Mouse (Mus musculus) bone marrow, adult 2 months (tissue): ENCODE measurements around the gene Avpi1. TPM values are rescaled to one million over a fixed set of nuclear protein-coding genes. Genes with fewer than 3 reads are reported as not detected.

ENCODE experiments used
- H3K27ac ChIP-seq: fragments of 200-500 bp; 2 replicates; pipeline ENCODE4 v1.5.1; 2012; ENCODE audit warnings: low read depth, mild to moderate bottlenecking, control low read depth, inconsistent platforms, low read length; ENCODE audit not compliant: control insufficient read depth, poor library complexity, insufficient read depth
- H3K4me1 ChIP-seq: fragments of 200-500 bp; 2 replicates; pipeline ENCODE4 v1.6.1; 2011; ENCODE audit warnings: low read length; ENCODE audit not compliant: control insufficient read depth, insufficient read depth
- H3K4me3 ChIP-seq: fragments of 200-500 bp; replicated peaks from 2 replicates; pipeline ENCODE3; 2011; ENCODE audit warnings: mild to moderate bottlenecking, low read depth, low read length, control low read depth; ENCODE audit not compliant: control insufficient read depth
- CTCF ChIP-seq: fragments of 200-500 bp; IDR thresholded peaks from 2 replicates; pipeline ENCODE4 v1.5.1; 2011; ENCODE audit warnings: low read length, control low read depth; ENCODE audit not compliant: control insufficient read depth, insufficient read depth
- POLR2A ChIP-seq: fragments of 200-500 bp; IDR thresholded peaks from 2 replicates; pipeline ENCODE4 v1.6.1; 2011; ENCODE audit warnings: low read depth, mild to moderate bottlenecking, control low read depth, low read length, borderline replicate concordance; ENCODE audit not compliant: control insufficient read depth
- WGBS: fragments of 180-500 bp; shearing (Covaris S2); methylation state at CpG from one replicate; pipeline ENCODE4 v1.1.7; 2018; 5-methylcytosine and 5-hydroxymethylcytosine counted together
- polyA plus RNA-seq: library from polyadenylated mRNA; stranded (reverse); fragments of >200 nt; gene quantifications from 2 replicates; pipeline ENCODE4 v1.2.4, GENCODE M21; 2011; ENCODE audit warnings: low replicate concordance; ENCODE audit not compliant: missing spikeins, insufficient read depth, insufficient read length

The Avpi1 gene
- polyA plus RNA-seq, 1 experiment, result 2.9 TPM

DNA sequence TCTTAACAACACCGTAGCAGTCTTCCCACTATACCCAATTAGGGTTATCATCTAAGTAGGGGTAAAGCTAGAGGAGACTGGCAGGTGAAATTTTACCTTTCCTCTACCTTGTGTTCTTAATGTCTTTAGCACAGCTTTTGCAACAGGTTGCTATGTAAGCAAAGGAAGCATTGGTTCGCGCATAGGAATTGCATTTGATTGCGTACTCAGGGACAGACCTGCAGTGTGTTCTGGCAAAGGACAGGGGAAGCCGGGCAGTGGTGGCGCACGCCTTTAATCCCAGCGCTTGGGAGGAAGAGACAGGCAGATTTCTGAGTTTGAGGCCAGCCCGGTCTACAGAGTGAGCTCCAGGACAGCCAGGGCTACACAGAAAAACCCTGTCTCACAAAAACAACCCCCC lies 10.7 kb downstream of the Avpi1 start:
- TF ChIP-seq POLR2A, result no peak
- TF ChIP-seq CTCF, result no peak

DNA sequence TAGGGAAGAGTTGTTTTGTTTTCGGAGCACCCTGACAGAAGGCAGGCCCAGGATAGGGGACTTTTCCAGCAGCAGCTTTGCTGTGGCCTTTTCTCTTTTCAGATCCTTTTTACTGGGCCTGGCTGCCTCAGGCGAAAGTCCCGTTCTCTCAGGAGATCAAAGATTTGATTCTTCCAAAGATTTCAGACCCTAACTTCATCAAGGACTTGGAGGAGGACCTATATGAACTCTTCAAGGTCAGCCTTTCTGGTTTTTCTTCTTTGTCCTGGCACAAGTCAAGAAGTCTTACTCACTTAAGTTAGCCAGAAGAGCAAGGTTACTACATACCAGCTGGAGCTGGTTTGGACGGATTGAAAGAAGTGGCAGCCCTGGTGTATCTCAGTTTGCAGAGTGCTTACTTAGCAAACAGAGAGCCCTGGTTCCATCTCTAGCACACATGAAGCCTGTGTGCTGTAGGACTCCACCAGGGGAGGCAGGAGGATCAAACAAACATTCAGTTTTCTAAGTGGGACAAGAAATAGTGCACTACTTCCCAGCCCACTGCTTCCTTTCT lies 13.0 kb downstream of the Avpi1 start:
- TF ChIP-seq POLR2A (no peak), CTCF (no peak)
- H3K4me1 ChIP-seq, result no peaks in the 10 kb centered on the region
- H3K4me3 ChIP-seq, result no peak overlapping the region
- H3K27ac ChIP-seq, result no peak overlapping the region
- WGBS, result 79% methylated on average over 4 of the region's 4 CpGs

More for the DNA sequence above, 10.7 kb downstream of the Avpi1 start:
- no peak overlapping the region for H3K27ac ChIP-seq
- whole genome bisulfite sequencing, result 81% methylated on average over 9 of the region's 9 CpGs
- H3K4me1 ChIP-seq, result no peaks in the 10 kb centered on the region
- no peak overlapping the region for H3K4me3 ChIP-seq

DNA sequence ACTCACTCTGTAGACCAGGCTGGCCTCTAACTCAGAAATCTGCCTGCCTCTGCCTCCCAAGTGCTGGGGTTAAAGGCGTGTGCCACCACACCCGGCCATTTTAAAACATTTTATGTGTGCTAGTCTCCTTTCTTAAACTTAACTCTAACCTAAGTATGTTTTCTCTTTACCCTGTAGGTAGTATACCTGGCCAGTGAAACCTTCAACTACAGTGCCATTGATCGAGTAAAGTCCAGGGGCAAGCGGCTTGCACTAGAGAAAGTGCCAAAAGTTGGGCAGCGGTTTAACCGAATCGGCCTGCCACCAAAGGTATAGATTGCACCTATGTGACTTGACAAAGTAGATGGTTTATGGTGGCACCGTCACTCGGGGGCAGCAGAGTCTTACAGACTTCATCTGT lies 24.2 kb downstream of the Avpi1 start:
- H3K4me1 ChIP-seq, result no peaks in the 10 kb centered on the region
- TF ChIP-seq POLR2A (no peak), CTCF (0 out of 2 replicates have a peak, but pooled peaks have one; percentile 14)
- no peak overlapping the region for H3K27ac ChIP-seq
- 88% methylated on average over 9 of the region's 9 CpGs for WGBS
- H3K4me3 ChIP-seq, result no peak overlapping the region

DNA sequence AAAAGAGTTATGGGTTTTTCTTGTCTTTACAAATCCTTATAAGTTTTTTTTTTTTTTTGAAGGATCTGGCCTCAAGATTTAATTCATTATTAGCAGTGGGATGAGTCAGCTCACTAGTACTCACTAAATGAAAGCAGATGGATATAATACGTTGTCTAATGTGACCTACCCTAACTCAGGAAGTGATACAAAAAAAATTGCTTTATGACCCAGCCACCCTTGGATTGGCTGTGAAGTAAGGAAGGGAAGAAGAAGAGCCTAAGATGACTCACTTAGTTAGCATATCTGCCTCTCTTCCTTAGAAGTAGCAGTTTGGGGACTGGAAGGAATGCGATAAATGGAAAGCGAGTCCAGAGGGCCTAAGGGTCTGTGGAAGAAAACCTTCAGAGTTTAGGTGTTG lies 29.5 kb downstream of the Avpi1 start:
- 83% methylated on average over 3 of the region's 3 CpGs for WGBS
- TF ChIP-seq CTCF, result no peak
- TF ChIP-seq POLR2A, result no peak
- H3K27ac ChIP-seq, result no peak overlapping the region

DNA sequence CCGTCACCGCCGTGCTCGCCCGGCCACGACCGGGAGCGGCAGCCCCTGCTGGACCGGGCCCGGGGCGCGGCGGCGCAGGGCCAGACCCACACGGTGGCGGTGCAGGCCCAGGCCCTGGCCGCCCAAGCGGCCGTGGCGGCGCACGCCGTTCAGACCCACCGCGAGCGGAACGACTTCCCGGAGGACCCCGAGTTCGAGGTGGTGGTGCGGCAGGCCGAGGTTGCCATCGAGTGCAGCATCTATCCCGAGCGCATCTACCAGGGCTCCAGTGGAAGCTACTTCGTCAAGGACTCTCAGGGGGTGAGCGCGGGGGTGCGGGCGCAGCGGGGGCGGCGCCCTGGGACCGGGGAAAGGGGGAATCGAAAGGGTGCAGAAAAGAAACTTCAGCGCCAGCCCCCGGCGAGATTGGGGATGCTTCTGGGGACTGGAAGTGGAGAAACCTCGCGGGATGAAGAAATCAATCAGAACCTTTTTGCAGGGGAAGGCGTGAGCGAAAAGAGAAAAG lies 38.2 kb downstream of the Avpi1 start:
- Histone ChIP-seq H3K4me1 (peaks cover 3% of the 10 kb centered on the region; the same call in 1 of the 2 replicates), H3K27ac (peak overlapping the region; percentile 92), H3K4me3 (peak overlapping the region; percentile 88)
- no peak for TF ChIP-seq CTCF
- TF ChIP-seq POLR2A, result no peak
- under 1% methylated on average over 52 of the region's 52 CpGs for WGBS

More for the DNA sequence above, 29.5 kb downstream of the Avpi1 start:
- H3K4me1 ChIP-seq, result no peaks in the 10 kb centered on the region
- no peak overlapping the region for H3K4me3 ChIP-seq

DNA sequence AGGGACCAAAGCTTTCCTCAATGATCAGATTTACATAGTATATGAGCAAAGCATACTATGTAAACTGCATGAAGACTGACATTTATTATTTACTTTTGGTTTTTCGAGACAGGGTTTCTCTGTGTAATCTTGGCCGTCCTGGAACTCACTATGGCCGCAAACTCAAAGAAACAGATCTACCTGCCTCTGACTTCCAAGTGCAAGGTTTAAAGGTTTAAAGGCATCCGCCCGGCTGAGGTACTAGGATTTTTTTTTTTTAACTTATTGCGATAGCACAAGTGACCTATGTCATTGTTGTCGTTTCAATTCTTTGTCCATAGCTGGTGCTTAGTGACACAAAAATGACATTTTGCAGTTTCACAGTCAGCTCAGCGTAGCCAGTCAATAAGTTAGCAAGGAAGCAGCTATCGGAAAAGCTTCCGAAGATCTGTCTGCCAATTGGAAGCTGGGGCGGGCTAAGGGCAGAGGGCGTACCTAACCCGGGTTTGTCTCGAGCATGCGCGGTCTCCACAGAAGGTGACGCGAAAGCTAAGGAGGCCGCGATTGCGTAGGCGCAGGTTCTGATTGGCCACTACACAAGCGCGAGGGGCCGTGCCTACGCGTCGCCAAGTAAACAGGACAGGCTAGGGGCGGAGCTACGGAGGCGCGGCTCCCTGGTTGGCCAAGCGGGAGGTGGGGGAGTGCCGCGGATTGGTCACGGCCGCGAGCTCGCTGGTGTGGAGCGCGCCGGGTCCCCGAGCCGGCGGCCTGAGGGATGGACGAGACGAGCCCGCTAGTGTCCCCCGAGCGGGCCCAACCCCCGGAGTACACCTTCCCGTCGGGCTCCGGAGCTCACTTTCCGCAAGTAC lies 38.9 kb downstream of the Avpi1 start, which contains the start of gene Pi4k2a:
Gene Pi4k2a (plus strand): TSS at position 723 of the 848 bp plus-strand sequence.
- peak within 1 kb of the TSS; percentile 92 for H3K27ac ChIP-seq

DNA sequence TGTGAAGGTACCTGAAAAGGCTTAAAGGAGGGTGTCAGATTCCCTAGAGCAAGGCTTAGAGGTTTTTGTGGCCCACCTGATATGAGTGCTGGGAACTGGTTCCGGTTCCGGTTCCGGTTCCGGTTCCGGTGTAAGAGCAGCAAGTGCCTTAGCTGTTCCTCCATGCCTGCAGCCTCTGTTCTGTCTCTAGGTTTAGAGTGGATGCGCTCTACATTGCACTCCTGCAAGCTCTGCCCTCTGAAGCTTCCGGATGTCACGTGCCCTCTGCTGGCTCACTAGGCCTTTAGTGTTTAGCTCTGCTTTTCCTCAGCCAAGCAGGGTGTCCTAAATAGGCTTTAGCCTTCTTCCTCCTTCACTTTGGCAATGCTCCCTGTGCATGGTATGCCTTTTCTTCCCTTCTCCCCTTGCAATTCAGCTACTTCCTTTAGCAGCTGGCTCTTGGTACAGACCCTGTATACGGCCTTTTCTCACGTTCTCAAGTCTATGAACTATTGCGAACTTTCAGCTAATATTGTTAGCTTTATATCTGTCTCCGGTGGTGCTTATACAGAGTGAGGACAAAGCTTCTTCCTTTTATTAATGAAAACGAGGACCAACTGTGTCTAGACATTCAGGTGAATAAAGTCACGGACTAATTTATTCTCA lies 39.6 kb downstream of the Avpi1 start:
- Histone ChIP-seq H3K27ac (peak overlapping the region; percentile 7), H3K4me3 (peak overlapping the region; percentile 24), H3K4me1 (peaks cover 3% of the 10 kb centered on the region; the same call in 1 of the 2 replicates)
- no peak for TF ChIP-seq POLR2A
- TF ChIP-seq CTCF, result peak; percentile 22; the same call in 1 of the 2 replicates
- 4% methylated on average over 14 of the region's 14 CpGs for WGBS

More for the DNA sequence above, 38.9 kb downstream of the Avpi1 start, which contains the start of gene Pi4k2a:
- no peak for TF ChIP-seq CTCF
- TF ChIP-seq POLR2A, result peak; percentile 56; the same call in 1 of the 2 replicates
- WGBS, result under 1% methylated on average over 41 of the region's 55 CpGs
- Histone ChIP-seq H3K4me1 (peaks cover 3% of the 10 kb centered on the region; the same call in 1 of the 2 replicates), H3K4me3 (peak within 1 kb of the TSS; percentile 88)
